Mouse (Mus musculus) heart, adult 8-10 months (tissue): ENCODE data around the gene Crabp1. TPM values are rescaled to one million over a fixed set of nuclear protein-coding genes. Genes with fewer than 3 reads are reported as not detected.

ENCODE experiments used
- DNase-seq: peaks from one replicate; pipeline ENCODE4 v3.0.0; 2022; ENCODE audit warnings: low spot score
- total RNA-seq, 4 experiments: library from RNA; stranded (reverse); gene quantifications; 2 replicates each; pipeline ENCODE4 v1.2.4; 2022

The Crabp1 gene
- total RNA-seq, 4 experiments from 2014 or later, result not detected

DNA sequence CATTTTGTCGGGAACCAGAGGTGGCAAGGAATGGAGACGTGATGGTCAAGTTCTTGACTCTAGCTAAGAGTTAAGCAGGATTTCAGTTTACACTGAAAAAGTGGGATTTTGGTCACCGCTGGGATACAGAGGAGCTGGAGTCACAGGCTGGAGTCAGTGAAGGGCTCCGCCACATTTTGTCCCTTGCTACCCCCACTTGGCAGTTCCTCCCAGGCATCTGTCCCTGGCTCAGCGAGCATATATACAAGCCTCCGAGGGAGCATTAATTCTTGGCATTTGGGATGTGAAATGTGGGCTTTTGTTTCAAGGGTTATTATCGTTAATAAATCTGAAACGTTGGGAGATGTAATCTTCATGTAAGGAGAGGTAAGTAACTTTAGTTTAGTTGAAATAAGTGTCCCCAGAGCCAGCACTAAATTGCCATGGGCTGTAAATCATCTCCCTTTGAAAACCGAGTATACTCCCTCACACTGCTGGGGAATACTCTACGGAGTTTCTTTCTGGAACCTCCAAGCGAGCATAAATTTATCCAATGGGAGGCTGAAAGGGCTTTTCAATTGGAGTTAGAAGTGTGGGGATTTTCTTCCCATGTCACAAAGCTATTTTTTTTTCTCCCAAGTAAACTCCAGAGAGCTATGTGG, 5.7 kb downstream of the Crabp1 start:
- DNase-seq, result no peak

DNA sequence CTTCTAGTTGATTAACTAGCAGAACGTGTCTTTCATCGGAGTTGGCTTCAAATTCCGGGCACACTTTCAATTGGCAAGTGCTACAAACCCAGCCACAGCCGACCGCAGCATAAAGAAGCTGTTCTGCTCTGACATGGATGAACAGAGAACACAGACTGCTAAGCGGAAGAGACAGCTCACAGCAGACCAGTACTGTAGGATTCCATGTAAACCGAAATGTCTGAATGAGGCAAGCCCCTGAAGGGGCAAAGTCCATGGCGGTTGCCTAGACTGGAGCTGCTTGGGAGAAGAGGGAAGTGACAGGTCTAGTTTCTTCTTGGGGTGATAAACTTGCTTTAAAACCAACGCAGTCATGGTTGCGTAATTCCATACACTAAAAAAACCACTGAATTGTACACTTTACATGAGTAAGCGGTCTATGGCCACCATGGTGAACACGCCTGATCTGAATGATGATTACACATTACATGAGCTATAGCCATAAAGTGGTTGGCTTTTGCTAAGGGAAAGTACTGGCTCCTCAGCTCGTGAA, 12.0 kb downstream of the Crabp1 start:
- DNase-seq, result no peak

DNA sequence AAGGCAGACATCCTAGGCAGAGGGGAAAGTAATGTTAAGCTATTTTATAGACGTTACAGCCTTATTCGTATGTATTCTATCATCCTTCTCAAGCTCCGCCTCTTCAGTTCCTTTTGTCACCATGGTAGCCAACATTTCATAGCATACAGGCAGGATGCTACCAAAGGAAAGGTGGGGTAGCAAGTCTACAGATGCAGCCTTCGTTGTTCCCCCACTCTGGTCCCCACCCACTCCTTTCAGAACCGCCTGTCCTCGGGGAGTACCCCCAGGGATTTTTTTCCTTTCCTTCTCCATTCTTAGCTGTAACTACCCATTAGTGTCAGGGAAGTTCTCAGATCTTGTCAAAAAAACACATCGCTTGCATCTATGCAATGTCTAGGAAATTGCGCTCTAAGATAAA, 14.7 kb downstream of the Crabp1 start:
- DNase-seq, result no peak

DNA sequence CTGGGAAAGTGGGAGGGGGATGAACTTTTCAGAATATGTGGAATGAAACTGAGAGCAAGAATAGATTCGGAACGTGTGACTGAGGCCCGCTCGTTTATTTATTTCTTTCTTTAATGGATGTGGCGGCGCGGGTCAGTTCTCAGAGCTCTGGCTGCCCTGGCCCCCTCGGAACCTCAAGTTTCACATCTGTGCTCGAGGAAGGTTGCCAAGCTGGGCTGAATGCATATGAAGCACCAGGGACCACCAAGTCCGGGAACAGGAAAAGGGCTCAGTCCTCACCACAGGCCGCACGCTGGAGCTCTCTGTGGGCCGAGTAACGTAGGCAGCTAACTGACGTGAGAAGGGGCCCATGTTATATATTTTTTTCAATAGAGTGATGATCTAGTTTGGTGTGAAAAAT, 18.0 kb downstream of the Crabp1 start:
- no peak for DNase-seq

DNA sequence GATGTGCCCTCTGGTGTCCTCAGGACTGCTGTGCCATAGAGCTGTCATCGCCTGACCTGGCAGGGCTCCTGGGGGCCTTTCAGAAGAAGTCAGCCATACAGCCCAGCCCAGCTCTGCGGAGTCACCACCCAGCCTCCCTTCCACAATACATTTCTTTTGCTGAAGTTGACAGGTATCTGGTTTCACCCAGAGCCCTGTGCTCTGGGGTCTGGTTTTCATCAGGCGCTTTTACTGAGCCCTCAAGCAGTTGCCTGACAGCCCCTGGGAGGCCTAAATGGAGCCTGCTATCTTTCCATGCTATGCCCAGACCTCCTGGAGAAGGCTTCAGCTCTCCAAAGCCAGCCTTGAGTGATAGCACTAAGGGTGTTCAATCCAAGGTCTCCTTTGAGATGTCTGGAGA, 19.5 kb downstream of the Crabp1 start:
- DNase-seq, result no peak

GRCm38 (mm10) chr9:54785215-54785614, 20.7 kb downstream of the Crabp1 start:
- no peak for DNase-seq

- no peak for DNase-seq
Observed at GRCm38 (mm10) chr9:54786083-54786482, 21.5 kb downstream of the Crabp1 start.

DNA sequence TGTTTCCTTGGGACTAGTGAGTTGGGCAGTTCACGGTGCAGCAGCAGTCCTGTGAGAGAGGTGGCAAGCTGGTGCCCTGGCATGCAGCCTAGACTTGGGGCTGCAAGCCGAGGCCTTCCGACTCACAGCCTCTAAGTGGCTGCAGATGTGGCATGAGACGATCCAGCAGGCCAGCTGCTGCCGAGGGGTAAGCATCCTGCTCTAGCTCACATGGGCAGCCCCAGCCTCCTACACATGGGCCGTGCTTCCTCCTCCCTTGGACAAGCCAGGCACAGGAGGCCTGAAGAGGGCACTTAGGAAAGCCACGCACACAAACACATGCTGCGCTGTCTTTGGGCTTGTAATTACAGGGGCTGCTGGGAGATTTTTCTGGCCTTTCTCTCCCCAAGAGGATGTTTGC, 23.2 kb downstream of the Crabp1 start:
- DNase-seq, result no peak

- no peak for DNase-seq
Observed at GRCm38 (mm10) chr9:54790271-54790670, 25.7 kb downstream of the Crabp1 start.

DNA sequence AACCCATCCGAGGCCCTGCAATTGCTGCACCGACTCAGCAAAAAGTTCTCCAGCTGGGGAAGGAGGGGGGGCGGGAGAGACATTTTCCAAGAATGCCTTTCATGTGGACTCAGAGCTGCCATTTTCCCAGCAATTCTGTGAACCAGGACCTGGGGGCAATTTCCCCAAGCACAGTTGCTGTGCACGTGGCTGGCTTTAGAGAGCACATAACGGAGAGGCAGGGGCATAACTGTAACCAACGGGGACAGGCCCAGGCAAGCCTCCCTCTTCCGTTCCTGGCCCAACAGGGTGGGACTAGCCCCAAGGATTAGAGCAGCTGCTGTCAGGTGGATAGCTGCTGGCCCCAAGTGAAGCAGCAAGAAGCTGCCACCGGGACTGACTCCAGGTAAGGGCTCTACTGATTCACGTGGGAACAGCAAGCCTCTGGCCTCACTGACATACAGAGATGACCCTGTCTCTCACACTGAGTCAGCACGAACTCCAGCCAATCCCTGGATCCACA, 37.0 kb downstream of the Crabp1 start:
- no peak for DNase-seq

DNA sequence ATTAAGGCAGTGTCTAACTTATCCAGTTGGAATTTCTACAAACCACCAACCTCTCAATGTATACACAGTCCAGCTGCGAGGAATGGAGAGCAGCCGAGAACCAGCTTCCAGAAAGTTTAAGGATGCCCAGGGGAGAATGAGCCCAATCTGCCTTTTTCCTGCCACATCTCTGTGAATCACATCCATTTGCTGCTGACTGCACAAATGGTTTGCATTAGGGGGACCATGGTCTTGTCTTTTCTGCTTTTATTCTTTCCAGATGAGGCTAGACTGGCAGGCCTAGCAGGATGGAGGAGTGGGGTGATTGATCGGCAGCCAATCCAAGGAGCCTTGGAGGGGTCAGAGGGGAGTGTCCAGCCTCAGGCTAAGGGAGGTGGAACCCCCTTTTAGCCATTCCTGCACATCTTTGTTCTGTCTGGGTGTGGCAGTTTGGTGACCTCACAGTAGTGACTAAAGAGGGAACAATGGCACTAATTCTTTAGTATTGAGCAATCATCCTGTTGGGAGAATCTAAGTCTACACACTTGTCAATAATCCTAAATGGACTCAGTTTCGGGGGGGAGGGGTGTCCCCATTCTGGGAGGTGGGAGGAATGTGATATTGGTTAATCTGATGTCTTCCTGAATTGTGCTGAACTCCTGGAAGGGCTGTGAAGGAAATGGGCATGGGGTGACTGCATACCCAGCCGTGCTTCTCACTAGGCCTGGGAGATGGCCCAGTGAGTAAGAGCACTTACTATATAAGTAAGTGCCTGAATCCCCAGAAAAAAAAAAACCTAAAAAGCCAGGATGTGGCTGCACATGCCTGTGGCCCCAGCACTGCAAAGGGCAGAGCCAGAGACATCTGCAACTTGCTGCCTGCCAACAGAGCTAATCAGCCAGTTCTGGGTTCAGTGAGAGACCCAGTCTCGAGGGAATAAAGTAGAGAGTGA, 38.5 kb downstream of the Crabp1 start:
- no peak for DNase-seq

DNA sequence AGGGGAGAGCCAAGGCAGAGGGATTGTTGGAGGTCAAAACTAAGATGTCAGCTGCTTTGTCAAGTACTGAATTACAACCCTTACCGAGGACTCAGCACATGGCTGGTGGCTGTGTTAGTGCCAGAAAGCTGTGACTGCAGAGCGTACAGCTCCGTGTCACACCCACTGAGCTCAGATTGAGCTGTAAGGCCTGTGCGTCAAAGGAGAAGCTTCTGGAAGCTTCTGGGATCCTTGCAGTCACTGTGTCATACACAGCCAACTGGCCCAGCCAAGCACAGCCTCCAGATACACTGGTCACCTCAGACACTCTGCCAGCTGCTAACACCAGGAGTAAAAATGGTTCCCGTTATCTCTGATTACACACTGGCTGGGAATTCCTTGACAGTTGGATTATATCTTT, 39.8 kb downstream of the Crabp1 start:
- DNase-seq, result peak; percentile 25

- no peak for DNase-seq
Observed at GRCm38 (mm10) chr9:54807761-54808160, 43.2 kb downstream of the Crabp1 start.

DNA sequence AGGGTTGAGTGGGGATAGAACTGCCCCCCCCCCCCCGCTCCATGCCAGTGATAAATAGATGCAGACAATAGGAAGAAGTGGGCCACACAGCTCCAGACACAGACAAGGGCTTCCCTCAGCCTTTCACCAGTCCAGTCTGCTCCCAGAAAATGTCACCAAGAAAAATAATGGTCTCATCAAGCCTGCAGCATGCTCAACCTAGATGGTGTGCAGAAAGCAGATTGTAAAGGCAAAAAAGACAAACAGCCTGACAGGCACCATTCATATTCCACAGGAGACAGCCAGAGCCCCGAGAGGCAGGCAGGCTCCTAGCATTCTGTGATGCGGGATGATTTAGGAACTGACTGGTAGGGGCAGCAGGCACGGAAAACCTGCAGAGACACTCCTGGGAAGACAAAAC, 45.4 kb downstream of the Crabp1 start:
- no peak for DNase-seq

DNA sequence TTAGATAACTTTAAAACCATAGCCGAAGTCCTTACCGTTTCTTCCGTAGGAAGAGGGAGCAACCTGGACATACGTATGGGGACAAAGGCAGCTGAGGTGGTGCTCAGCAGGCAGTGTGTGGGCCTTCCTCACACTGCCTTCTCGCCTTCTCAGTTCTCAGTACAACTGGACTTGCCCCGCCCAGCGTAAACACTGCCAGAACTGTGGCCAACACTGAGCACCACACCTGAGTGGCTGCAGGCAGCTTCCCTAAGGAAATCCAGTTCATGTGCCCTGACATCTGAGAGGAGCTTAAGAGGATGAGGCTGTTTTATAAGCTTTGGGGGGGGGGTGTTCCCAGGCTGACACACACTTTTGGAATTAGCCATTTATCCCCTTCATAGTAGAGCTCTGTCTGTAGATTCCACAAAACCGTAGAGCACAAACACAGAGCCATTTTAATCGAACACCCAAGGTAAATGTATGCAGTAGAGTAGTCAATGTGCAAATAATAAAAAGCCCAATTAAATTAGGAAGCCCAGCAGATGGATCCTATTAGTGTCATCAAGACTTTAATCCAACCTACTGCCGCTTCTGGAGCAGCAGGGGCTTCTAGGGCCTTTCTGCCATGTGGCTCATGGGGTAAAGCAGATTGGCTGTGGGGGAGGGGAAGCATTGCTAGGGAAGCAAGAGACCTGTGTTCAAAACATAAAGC, 52.1 kb downstream of the Crabp1 start:
- no peak for DNase-seq

GRCm38 (mm10) chr9:54821442-54822100, 57.0 kb downstream of the Crabp1 start:
- peak; percentile 31 for DNase-seq

Other genes starting within 250 kb of the Crabp1 start
- not detected for gene Sh2d7, start 225.8 kb upstream of the Crabp1 start, total RNA-seq
- gene Cib2, start 204.5 kb upstream of the Crabp1 start, total RNA-seq, result 1 to 10 TPM; 1.2 to 2.3 (median 1.7) TPM
- 100 to 1,000 TPM; 519 to 556 (median 547) TPM for gene Idh3a, start 178.4 kb upstream of the Crabp1 start, total RNA-seq
- under 1 TPM; 0.17 to 0.41 (median 0.22) TPM for gene Acsbg1, start 102.9 kb upstream of the Crabp1 start, total RNA-seq
- 10 to 100 TPM; 84.6 to 97.9 (median 92.4) TPM for gene Dnaja4, start 65.9 kb upstream of the Crabp1 start, total RNA-seq
- 10 to 100 TPM; 27.3 to 32.4 (median 29.6) TPM for gene Wdr61, start 30.2 kb upstream of the Crabp1 start, total RNA-seq
- 10 to 100 TPM; 21.1 to 24.7 (median 21.8) TPM for gene Ireb2, start 99.0 kb downstream of the Crabp1 start, total RNA-seq
- gene Hykk, start 152.5 kb downstream of the Crabp1 start, total RNA-seq, result 1 to 10 TPM in 3 of 4 experiments, under 1 TPM in 1; 0.87 to 1.7 (median 1.3) TPM
- gene Psma4, start 186.0 kb downstream of the Crabp1 start, total RNA-seq, result 100 to 1,000 TPM; 112 to 128 (median 120) TPM
- gene AY074887, start 186.2 kb downstream of the Crabp1 start, total RNA-seq, result not detected
- gene Chrna5, start 216.1 kb downstream of the Crabp1 start, total RNA-seq, result not detected